Mouse (Mus musculus): ENCODE measurements around the gene Slc5a5.

DNA sequence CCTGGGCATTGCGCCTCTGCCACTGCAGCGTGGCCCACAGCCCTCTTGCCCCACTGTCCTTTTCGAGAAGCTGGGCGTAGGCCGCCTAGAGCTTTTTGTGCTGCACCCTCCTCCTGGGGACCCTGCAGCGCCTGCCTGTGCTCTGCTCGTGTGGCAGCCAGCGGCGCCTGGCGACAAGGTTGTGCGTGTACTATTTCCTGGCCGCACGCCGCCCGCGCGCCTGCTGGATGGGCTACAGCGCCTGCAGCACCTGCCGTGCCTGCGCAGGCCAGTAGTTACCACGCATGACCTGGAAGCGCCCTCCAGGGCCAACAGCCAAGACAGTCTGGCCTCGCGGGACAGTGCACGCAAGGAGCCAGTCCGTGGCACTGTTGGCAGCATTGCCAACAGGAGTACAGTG is 21.0 kb upstream of the Slc5a5 start:
- no peak for TF ChIP-seq CTCF (IDR thresholded peaks at IDR 0.05; ENCODE audit: borderline replicate concordance, insufficient read depth, low read depth, low read length)
- no peak for TF ChIP-seq POLR2A (IDR thresholded peaks at IDR 0.05; ENCODE audit: borderline replicate concordance, insufficient read depth, low read length)
